Mouse (Mus musculus) layer of hippocampus, adult 8-10 months (tissue): ENCODE results near the gene Hcrtr1. TPM values are rescaled to one million over a fixed set of nuclear protein-coding genes. Genes with fewer than 3 reads are reported as not detected.

Experiments used
- DNase-seq, 2 experiments: peaks; one replicate each; pipeline ENCODE4 v3.0.0; 2022; ENCODE audit warnings: low spot score in 2 of 2
- total RNA-seq, 4 experiments: library from RNA; stranded (reverse); gene quantifications; 2 replicates each; pipeline ENCODE4 v1.2.4; 2022

The Hcrtr1 gene
- total RNA-seq, 4 experiments from 2014 or later, result 1.6 to 2.9 (median 2.4) TPM

DNA sequence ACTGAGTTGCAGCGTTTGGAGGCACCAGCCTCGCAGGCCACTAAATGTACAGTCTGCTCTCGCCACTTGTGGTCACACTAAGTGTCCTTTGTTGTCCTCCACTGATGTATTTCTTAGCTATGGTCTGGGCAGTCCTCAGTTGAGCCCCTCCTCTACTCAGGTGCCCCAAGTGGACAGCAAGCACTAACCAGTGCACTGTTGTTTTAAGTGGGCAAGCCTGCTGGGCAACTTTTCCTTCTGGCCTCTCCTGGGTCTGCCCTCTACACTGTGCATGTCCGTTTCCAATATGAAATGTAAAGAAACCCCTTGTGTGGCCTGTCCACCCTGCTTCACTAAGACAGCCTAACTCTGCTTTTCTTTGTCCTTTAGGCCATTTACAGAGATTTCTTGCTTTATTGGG is 15.0 kb downstream of the Hcrtr1 start:
- DNase-seq, result no peak

DNA sequence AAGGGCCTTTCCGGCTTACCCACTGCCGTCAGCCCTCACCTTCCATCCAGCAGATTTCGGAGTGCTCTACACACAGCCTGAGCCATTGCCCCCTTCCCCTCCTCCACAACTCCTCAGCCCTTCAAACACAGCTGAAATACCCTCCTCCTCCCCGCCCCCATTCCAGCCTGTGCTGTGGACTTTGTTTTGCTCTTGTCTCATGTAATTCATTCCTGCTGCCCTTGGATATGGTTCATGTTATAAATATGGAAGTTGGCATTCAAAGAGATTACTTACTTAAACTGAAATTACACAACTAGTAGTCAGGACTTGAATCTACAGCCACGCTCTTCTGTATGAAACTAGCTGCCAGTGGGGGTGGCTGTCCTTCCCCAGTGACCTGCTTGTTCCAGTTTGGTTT is 16.1 kb downstream of the Hcrtr1 start:
- DNase-seq, result no peak

DNA sequence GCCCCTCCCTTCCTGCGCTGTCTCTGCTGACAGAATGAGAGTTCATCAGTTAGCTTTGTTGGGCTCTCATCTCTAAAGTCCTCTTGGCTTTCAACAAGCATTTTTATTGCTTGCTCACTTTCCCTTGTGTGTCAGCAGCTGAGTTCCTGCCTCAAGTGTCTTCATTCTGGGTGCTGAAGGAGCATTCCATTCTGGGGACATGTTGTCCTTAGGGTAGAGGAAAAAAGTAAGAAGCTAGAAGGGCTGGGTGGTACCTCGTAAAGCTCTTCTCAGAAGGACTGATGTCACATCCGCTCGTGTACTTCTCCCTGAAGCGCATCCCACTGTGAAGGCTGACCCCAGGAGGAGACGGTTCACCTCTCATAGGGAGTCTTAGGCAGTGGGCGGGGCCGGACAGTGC is 17.6 kb downstream of the Hcrtr1 start:
- DNase-seq, result no peak

DNA sequence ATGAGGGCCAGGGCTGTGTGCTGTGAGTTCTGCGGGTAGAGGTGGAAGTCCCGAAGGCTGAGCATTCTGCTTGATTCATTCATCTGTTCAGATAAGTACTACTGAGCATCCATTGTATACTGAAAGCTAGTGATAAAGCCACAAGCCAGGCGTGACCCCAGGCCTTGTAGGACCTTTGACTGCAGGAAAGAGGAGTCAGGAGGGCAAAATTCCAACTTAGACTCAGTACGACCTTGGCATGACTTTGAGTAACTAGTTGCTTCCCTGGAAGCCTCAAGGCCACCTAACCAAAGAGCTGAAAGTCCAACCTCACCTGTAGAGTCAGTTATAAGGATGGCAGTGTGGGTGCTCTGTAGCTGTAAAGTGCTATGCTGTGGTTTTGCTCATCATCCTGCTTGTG is 18.4 kb downstream of the Hcrtr1 start:
- no peak for DNase-seq

DNA sequence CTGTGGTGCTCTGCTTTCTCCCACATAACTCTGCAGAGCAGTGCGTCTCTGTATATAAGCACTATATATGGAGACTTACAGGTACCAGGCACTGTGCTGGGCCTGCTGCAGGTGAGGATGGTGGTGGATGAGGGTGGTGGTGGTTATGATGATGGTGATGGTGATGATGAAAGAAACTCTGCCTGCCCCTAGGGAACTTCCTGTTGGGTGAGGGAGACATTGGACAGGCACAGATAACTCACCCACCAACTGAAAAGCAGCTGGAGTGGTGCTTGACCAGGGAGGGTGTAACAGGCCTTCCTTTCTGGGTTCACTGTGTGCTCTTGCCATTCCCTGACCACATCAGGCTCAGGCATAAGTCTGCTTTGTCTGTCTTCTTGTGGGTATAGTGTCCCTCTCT is 26.4 kb downstream of the Hcrtr1 start:
- DNase-seq, result no peak

- no peak for DNase-seq
These were observed 26.9 kb downstream of the Hcrtr1 start for GRCm38 (mm10) chr4:130112299-130112698.

DNA sequence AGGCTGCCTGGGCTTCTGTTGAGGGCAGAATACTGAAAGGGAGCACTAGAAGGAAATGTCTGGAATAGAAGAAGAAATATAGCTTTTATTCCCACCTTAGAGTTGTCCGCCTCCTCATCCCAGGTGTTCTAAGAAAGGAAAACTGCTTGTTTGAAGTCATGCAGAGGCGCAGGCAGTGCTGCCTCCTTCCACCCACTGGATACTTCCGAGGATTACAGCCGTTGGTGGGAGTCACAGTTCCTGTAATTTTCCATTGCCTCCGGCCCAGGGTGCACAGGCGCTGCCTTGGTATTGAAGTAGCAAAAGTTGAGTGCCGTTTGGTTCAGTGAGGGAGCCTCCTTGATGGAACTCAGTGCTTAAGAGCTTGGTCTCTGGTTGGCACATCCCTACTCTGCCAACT is 29.1 kb downstream of the Hcrtr1 start:
- no peak for DNase-seq

DNA sequence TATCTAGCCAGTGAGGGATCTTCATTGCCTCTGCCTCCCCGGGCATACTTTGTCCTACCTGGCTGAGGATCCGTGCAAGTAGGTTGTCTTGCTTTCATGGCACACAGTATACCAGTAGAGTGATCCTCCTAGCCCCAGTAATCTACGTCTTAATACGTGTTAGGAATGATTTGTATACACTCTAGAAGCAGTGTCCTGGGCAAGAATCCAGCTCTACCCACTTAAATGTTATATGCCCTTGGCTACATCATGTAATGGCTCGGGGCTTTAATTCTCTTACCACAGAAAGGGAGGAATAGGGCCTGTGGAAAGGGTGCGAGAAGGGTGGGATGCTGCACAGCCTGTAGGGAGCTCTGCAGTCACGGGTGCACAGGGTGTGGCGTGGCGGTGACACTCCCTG is 29.5 kb downstream of the Hcrtr1 start:
- no peak for DNase-seq

- no peak for DNase-seq
These were observed 30.2 kb downstream of the Hcrtr1 start for GRCm38 (mm10) chr4:130108929-130109328.

DNA sequence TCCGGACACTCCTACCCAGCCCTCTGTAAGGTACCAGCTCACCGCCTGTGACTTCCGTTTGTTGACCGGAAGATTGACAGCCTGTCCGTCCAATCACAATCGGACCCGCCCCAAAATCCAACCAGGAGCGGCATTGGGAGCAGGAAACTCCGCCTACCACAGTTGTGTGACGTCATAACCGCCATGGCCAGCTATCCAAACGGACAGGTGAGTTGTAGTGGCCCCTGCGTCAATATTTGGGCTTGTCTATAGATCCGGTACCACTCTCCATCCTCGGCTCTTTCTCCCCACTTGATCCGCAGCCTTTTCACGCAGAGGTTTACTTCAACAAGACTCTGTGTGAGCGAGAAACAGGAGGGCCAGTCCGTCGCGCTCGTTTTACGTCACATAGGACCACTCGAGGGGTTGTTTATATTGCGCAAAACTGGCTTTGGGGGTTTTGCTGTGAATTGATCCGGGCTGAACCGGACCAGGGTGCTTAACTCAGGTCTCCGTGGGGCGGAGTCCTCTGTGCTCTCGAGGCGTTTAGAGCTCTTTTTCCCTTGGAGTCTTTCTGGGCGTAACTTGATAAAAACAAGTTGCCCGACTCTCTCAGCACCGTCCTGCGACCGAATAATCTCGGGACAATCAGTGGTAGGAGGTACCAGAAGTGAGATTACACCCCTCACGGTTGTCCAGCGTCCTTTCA is 31.6 kb downstream of the Hcrtr1 start:
- peak; percentile 99 to 100 for DNase-seq

DNA sequence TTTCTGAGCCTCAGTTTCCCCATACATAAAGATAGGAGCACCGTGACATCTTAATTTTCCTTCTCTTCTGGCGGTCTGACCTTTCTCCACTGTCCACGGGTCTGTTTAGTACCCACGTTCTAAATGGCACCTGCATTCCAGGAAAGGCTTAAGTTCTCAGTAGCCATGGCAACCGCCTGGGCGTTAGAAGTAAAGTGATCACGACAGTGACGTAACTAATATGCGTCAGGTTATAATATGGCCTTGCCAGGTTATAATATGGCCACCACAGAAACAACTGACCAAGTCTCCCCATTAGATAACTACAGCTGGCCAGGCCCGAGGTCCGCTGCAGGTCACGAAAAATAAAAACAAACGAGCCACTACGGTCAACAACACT is 32.1 kb downstream of the Hcrtr1 start:
- no peak for DNase-seq

- no peak for DNase-seq
These were observed 34.6 kb downstream of the Hcrtr1 start for GRCm38 (mm10) chr4:130104584-130104983.

DNA sequence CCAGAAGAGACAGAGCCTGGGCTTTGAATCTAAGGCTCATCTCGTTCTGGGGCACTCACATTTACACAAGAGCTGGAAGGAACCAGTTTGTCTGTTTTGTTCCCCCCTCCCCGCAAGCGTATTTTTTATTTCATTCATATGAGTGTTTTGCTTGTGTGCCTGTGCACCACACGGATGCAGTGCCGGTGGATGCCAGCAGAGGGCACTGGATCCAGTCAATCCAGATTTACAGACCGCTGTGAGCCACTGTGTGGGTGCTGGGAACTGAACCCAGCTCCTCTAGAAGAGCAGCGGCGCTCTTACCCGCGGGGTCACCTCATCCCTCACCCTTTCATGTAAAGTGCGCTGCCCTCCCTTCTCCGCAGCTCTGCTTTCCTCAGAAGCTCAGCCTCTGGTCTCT is 35.5 kb downstream of the Hcrtr1 start:
- no peak for DNase-seq

- no peak for DNase-seq
These were observed 37.0 kb downstream of the Hcrtr1 start, which contains the start of gene Pef1 for GRCm38 (mm10) chr4:130102111-130102651. Gene Pef1 (plus strand): TSS chr4:130102558.

DNA sequence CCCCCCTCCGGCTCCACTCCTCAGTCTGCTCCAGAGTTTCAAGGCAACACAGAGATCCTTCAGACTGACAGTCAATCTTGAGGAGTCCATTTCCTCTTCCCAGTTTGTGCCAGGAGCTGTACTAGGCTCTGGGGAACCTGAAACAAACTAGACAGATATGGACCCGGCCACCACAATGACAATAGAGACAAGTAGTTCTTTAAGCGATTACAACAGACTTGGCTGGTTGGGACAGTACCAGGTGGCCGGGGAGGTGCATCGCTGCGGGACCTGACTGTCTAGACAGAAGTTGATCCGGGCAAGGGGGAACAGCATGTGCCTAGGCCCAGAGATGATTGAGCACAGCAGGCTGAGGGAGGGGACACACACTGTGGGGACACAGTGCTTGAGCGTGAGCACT is 38.0 kb downstream of the Hcrtr1 start:
- DNase-seq, result no peak

DNA sequence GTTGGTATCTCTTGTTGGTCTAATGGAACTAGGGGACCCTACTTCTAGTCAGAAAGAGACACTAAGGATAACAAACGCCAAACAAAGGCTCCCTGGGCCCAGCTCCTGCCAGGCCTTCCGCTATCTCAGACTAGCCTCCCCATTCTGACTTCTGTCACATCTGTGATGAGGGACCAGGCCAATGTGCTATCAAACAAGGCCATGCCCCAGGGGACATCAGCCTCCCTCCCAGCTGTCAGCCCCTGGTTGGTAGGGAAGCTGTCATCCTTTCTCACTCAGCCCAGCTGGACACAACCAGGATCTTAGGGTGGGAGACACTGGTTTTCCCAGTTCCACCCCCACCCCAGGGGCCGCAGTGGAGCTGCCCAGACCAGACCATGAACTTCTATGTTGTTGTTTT is 44.0 kb downstream of the Hcrtr1 start:
- no peak for DNase-seq

GRCm38 (mm10) chr4:130087293-130087692 is 51.9 kb downstream of the Hcrtr1 start:
- peak; percentile 75 to 97 for DNase-seq

- no peak for DNase-seq
These were observed 53.8 kb downstream of the Hcrtr1 start for GRCm38 (mm10) chr4:130085246-130085820.

DNA sequence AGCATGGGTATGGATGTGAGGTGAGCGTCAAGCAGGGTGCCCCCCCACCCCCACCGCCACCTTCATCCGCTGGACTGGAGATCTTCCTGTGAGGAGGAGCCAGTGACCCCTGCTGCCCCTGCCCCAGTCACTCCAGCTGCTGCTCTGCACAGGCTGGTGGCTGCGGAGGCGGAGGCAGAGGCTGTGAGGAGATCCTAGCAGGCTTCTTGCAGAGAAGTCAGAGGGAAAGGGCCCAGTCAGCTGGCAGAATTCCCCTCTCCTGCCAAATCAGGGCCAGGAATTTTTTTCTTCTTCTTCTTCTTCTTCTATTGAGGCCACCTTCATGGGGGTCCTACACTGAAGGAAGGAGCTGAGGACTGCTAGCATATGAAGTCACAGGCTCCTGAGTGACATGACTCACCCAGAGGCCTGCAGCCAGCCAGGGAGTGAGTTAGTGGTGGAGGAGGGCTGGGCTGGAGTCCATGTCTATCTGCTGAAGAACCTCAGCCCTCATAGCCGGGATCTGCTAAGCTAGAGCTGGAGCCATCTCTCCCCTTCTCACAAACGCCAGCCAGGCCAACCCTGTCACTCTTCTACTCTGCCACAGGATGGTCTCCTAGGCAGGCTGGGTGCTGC is 54.7 kb downstream of the Hcrtr1 start:
- no peak for DNase-seq

DNA sequence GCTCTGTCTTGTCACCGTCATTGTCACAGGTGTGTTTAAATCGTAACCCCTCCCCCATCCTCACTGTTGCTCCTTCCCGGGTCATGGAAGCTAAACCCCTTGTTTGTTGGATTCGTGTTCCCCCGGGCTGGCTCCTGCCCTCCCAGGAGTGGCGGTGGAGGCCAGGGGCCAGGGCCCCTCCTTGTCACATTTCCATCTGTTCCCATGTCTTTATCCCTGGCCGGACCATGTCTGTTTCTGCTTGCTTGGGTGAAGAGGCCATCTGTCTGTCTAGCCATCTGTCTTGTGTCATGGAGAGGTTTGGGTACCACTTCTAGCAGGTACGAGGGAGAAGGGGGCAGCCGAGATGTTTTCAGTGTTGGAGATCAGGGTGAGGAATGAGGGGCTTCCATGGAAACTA is 56.9 kb downstream of the Hcrtr1 start:
- no peak for DNase-seq

DNA sequence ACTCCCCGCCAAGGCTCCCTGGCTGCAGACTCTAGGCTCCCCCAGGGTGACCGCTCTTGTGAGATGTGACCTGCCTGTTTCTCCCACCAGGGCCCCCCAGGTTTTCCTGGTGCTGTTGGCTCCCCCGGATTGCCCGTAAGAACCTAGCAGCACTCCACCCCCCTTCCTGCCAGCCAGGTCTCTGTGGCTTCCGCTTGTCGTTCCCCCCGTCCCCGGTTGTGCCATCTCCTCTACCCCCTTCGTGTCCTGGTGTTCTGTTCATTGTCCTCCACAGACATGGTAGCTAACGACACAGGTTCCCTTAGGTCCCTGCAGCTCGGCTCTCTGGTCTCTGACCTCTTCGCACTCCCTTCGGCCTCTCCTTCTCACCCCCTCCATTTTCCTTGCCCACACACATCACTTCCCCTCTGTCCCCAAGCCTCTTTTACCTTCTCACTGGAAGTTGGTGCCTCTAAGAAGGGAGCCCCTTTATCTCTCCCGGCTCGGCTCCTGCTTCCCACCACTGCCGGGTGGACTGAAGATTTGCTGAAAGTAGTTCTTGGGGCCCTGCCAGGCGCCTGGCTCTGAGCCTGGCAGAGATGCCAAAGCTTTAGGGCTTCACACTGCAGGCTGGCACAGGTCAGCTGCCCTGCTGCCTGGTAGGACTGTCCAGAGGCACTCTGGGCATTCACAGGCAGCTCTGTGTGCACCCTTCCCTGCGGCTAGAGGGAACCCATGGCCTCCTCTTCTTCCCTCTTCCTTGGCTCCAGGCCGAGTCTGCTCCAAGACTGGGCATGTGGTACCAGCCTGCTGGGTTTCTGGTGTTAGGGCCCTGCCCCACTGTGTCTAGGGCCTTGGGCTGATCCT is 57.6 kb downstream of the Hcrtr1 start:
- peak; percentile 67 to 70 for DNase-seq
